ENCODE assay signal across 16 mouse cellular contexts in the genomic region with DNA sequence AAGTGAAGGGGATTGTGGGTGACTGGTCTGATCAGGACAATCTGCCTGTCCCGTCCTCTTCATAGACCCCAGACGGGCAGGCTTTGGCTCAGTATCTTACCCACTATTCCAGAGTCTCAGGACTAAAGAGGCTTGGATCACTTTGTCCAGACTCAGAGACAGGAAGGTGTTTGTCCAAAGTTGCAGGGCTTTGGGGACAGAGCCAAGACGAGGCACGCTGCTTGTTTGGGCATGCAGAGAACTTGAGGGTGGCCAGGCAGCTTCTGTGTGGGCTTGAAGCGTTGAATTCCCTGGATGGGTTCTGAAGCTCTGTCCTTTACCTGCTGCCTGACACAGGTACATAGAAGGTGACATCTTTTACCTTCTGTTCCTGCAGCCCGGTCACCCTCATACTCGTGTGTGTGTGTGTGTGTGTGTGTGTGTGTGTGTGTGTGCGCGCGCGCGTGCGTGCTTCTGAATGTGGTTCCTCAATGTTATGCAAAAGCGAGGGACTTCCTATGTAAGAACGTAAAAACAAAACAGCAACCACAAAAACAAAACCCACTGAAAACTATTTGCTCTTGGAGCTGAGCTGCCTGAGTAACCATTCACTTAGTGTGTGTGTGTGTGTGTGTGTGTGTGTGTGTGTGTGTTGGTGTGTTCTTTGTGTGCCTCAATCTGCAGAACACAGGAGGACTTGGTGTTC. TPM values are rescaled to one million over a fixed set of nuclear protein-coding genes. Genes with fewer than 3 reads are reported as not detected.
DNase-seq lines count a peak whose midpoint lies in the region; ATAC-seq and TF ChIP-seq lines count a peak whose summit lies in the region.
"Had no signal": no experiment of that assay in that cellular context is flagged by ENCODE, and none has a peak within 500 bp of the region (broad histone marks: within the 10 kb centered on the region; RNA-seq: fewer than 3 reads in every experiment).

No protein-coding gene starts in this region.

- WGBS in spleen, adult 2 months = 45% methylated on average over 15 of the region's 15 CpGs

- H3K4me1 ChIP-seq in spleen, adult 2 months (ENCODE audit: control insufficient read depth, insufficient read depth, insufficient read length) = peaks cover 4% of the 10 kb centered on the region; the same call in 1 of the 2 replicates
- H3K4me1 ChIP-seq: liver, embryonic 15.5 days; stomach, embryonic 15.5 days had no signal

- TF ChIP-seq CTCF in spleen, adult 2 months (IDR thresholded peaks at IDR 0.05; ENCODE audit: extremely low read depth, insufficient read depth, insufficient read length, insufficient replicate concordance) = no peak

- TF ChIP-seq POLR2A in spleen, adult 2 months (IDR thresholded peaks at IDR 0.05; ENCODE audit: low read depth, low read length) = no peak

- H3K4me3 ChIP-seq in spleen, adult 2 months (ENCODE audit: extremely low read depth, insufficient read depth, insufficient read length) = no peak overlapping the region
- H3K4me3 ChIP-seq: liver, embryonic 15.5 days; myocyte; stomach, embryonic 15.5 days had no signal

- no peak overlapping the region for H3K27ac ChIP-seq in spleen, adult 2 months (ENCODE audit: insufficient read depth, low read length)
- H3K27ac ChIP-seq: liver, embryonic 15.5 days; stomach, embryonic 15.5 days had no signal

- H3K36me3 ChIP-seq in spleen, adult 2 months (ENCODE audit: control insufficient read depth, insufficient read depth, low read length) = no peaks in the 10 kb centered on the region
- H3K36me3 ChIP-seq: liver, embryonic 15.5 days; stomach, embryonic 15.5 days had no signal

- DNase-seq in cerebellum, adult 9-11 months = peak; percentile 18
- DNase-seq in cerebellum, postnatal 36 days = no peak
- DNase-seq in spleen, adult 2 months (ENCODE audit: low read depth in 1 of 2, low spot score in 2 of 2) = peak; percentile 26 to 44
- no peak for DNase-seq in spleen, adult 12 weeks (ENCODE audit: low spot score)
- peak; percentile 57 for DNase-seq in gonadal fat pad, adult 2 months (ENCODE audit: low read depth)
- no peak for DNase-seq in ovary, postnatal 10 days (ENCODE audit: low spot score)
- no peak for DNase-seq in retina, embryonic 14.5 days (ENCODE audit: low spot score)
- DNase-seq: adrenal gland, adult 8-10 months; gastrocnemius, postnatal 10 days; kidney, postnatal 4 days; lung, postnatal 4 days had no signal

- ATAC-seq in neutrophil, adult 5-6 weeks (ENCODE audit: extremely low read depth, insufficient number of reproducible peaks, low FRiP score, poor library complexity, severe bottlenecking) = peak; percentile 34; the same call in 1 of the 2 replicates
- ATAC-seq: intestine, embryonic 16.5 days had no signal

- H3K27me3 ChIP-seq in spleen, adult 2 months (ENCODE audit: control insufficient read depth, insufficient read depth, low read length) = no peaks in the 10 kb centered on the region
- H3K27me3 ChIP-seq: liver, embryonic 15.5 days; stomach, embryonic 15.5 days had no signal

RNA-seq across cellular contexts. Expression of a gene that starts 24.8 kb away (rescaled TPM):
- 0.39 and 0.66 TPM in 2 replicates for polyA plus RNA-seq in spleen, adult 2 months (2012; rRNA removed)
- polyA plus RNA-seq in gonadal fat pad, adult 2 months (2012; rRNA removed) = 1.6 and 2.0 TPM in 2 replicates
- 0.35 and 0.61 TPM in 2 replicates for total RNA-seq in neutrophil, adult 5-6 weeks (2017)

RNA-seq across cellular contexts. Expression of a gene that starts 27.2 kb away (rescaled TPM):
- polyA plus RNA-seq in spleen, adult 2 months (2012; rRNA removed) = 18.0 and 19.2 TPM in 2 replicates
- 26.9 and 40.8 TPM in 2 replicates for polyA plus RNA-seq in gonadal fat pad, adult 2 months (2012; rRNA removed)
- 2.2 and 3.5 TPM in 2 replicates for total RNA-seq in neutrophil, adult 5-6 weeks (2017)

RNA-seq across cellular contexts. Expression of a gene that starts 34.1 kb away (rescaled TPM):
- 360 and 414 TPM in 2 replicates for polyA plus RNA-seq in spleen, adult 2 months (2012; rRNA removed)
- 621 and 723 TPM in 2 replicates for polyA plus RNA-seq in gonadal fat pad, adult 2 months (2012; rRNA removed)
- 671 and 750 TPM in 2 replicates for total RNA-seq in neutrophil, adult 5-6 weeks (2017)

Comparison
In these comparisons a context has a peak if more than half of its experiments do, and no peak if none do; other contexts are left out.
1. DNase-seq: peak in cerebellum, adult 9-11 months (single experiment), spleen, adult 2 months (2 of 2) and gonadal fat pad, adult 2 months (single experiment); none in cerebellum, postnatal 36 days (0 of 2), spleen, adult 12 weeks (single experiment), ovary, postnatal 10 days (single experiment) and retina, embryonic 14.5 days (single experiment).